Mouse (Mus musculus): ENCODE measurements around the gene Sirt4. TPM values are rescaled to one million over a fixed set of nuclear protein-coding genes. Genes with fewer than 3 reads are reported as not detected.

The Sirt4 gene
- total and polyA plus RNA-seq, 3 experiments: 15.3 to 25.1 (median 18.8) TPM

DNA sequence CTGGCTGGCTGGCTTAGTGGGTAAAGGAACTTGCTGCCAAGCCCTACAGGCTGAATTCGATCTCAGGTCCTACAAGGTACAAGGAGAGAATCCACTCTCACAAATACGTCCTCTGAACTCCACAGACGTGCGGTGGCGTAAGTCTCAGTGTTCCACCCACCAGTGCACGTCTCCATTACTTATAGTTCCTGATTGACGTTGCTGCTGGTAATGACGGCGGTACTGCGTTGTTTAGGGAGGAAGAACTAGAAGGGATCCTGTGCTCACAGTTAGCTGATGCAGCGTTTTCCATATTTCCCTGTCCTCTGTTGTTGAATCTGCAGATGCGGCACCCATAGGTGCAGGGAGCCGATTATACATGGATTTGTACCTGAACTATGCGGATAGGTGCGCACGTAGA, 29.2 kb upstream of the Sirt4 start:
- TF ChIP-seq POLR2A (IDR thresholded peaks at IDR 0.05; ENCODE audit: insufficient read depth, low read depth, low read length) (no peak), EP300 (IDR thresholded peaks at IDR 0.05; ENCODE audit: insufficient read depth, low read depth, low read length) (no peak), CTCF (IDR thresholded peaks at IDR 0.05) (no peak)
- no peak overlapping the region for H3K4me3 ChIP-seq
- H3K79me2 ChIP-seq (replicated peaks; ENCODE audit: control insufficient read depth, insufficient read depth, low read length): peaks cover 11% of the 10 kb centered on the region
- H3K9ac ChIP-seq (ENCODE audit: low read depth, low read length): no peak overlapping the region
- 85% methylated on average over 16 of the region's 16 CpGs for WGBS
- H3K36me3 ChIP-seq (ENCODE audit: control insufficient read depth, insufficient read depth, low read length): no peaks in the 10 kb centered on the region; the same call in 1 of the 2 replicates
- H3K4me1 ChIP-seq (ENCODE audit: control insufficient read depth, insufficient read depth, low read length): peaks cover 33% of the 10 kb centered on the region
- no peaks in the 10 kb centered on the region for H3K27me3 ChIP-seq (ENCODE audit: control insufficient read depth, insufficient read depth, low read length)
- intact Hi-C loops (cut with DNase I): loop anchor here (2.0 kb wide), 1 partner anchor 17 kb away; no protein-coding TSS in a partner anchor
- H3K27ac ChIP-seq: peak overlapping the region; percentile 93; the same call in 1 of the 2 replicates
- DNase-seq: peak in 1 of 2 experiments; percentile 52

DNA sequence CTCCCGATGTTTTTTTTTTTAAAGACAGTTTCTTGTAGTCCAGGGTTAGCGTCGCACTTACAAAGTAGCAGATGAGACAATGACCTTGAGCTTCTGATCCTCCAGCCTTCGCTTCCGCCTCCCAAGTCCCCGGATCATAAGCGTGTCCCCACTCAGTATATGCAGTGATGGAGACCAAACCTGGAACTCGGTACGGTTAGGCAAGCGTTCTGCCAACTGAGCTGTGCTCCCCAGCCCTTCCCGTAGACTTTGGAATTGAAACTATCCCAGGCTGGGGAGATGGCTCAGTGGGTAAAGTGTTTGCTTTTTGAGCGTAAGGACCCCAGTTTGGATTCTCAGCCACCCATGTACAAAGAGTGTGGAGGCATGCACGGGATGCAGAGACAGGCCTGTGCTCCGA, 28.7 kb upstream of the Sirt4 start:
- Histone ChIP-seq H3K4me3 (no peak overlapping the region), H3K36me3 (ENCODE audit: control insufficient read depth, insufficient read depth, low read length) (no peaks in the 10 kb centered on the region; the same call in 1 of the 2 replicates), H3K4me1 (ENCODE audit: control insufficient read depth, insufficient read depth, low read length) (peaks cover 33% of the 10 kb centered on the region), H3K79me2 (replicated peaks; ENCODE audit: control insufficient read depth, insufficient read depth, low read length) (peaks cover 13% of the 10 kb centered on the region), H3K27ac (peak overlapping the region; percentile 12; the same call in 1 of the 2 replicates), H3K9ac (ENCODE audit: low read depth, low read length) (no peak overlapping the region), H3K27me3 (ENCODE audit: control insufficient read depth, insufficient read depth, low read length) (no peaks in the 10 kb centered on the region)
- DNase-seq: no peak
- intact Hi-C loops (cut with DNase I): no loop called here
- TF ChIP-seq EP300 (IDR thresholded peaks at IDR 0.05; ENCODE audit: insufficient read depth, low read depth, low read length) (no peak), CTCF (IDR thresholded peaks at IDR 0.05) (no peak)
- 80% methylated on average over 14 of the region's 14 CpGs for WGBS

DNA sequence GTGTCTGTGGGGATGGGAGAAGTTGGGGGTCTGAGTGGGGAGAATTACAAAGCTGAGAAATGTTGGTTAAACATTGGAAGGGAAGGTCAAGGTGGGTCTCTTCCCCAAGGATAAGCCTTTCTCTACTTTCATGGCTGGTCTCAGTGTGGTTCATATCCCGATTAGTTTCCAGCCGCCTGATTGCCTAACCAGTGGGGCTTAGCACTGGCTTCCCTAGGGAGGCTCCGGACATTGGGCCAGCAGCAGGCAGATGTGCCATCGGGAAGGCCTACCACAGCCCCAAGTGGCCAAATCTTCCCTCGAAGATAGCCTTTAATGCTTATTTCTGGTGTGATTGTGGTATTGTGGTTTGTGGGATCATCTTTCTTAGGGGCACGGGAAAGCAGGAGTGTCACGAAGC, 27.9 kb upstream of the Sirt4 start:
- Histone ChIP-seq H3K9ac (ENCODE audit: low read depth, low read length) (no peak overlapping the region), H3K79me2 (replicated peaks; ENCODE audit: control insufficient read depth, insufficient read depth, low read length) (peaks cover 17% of the 10 kb centered on the region), H3K27ac (peak overlapping the region; percentile 38; the same call in 1 of the 2 replicates), H3K27me3 (ENCODE audit: control insufficient read depth, insufficient read depth, low read length) (no peaks in the 10 kb centered on the region), H3K4me1 (ENCODE audit: control insufficient read depth, insufficient read depth, low read length) (peaks cover 32% of the 10 kb centered on the region), H3K4me3 (no peak overlapping the region), H3K36me3 (ENCODE audit: control insufficient read depth, insufficient read depth, low read length) (no peaks in the 10 kb centered on the region; the same call in 1 of the 2 replicates)
- intact Hi-C loops (cut with DNase I): no loop called here
- WGBS: 74% methylated on average over 7 of the region's 7 CpGs
- DNase-seq: no peak
- TF ChIP-seq POLR2A (IDR thresholded peaks at IDR 0.05; ENCODE audit: insufficient read depth, low read depth, low read length): no peak
- TF ChIP-seq EP300 (IDR thresholded peaks at IDR 0.05; ENCODE audit: insufficient read depth, low read depth, low read length): no peak
- no peak for TF ChIP-seq CTCF (IDR thresholded peaks at IDR 0.05)

DNA sequence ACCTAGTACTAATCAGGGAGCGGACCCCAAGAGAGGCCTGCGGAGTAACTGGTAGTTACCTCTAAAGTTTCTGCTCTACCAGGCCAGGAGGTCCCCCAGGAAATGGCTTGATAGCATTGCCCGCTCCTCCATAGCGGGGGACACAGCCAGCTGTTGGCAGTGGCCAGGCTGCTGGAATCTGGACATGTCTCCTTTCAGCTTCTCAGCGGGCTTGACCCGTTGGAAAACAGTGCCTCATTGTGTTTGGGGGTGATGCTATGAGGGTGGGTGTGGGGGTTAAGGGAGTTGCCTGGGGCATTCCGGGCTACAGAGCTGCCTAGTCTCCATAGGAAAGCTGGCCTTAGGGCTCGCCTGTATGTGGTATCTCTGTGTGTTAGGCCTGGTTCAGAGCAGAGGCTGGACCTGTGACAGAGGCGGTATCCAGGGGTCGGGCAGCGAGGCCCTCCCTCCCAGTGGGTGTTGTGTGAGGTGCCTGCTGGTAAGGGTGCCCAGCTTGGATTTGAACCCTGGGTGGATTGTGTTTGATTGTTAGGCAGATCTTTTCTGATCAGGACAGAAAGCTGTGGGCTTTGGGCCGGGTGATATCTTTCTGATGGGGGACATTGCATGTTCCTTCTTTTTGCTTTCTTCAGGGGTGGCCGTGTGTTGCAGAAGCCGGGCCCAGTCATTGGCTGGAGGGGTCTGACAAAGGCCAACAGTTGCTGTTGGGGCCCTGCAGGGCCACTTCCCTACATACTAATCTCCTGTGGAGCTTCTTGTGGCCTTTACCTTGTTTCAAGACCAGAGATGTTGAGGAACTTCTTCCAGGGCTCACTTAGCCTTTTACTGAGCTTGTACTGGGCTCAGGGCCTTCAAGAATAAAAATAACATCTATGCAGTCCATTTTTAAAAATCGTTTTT, 25.5 kb upstream of the Sirt4 start:
- no peak for TF ChIP-seq EP300 (IDR thresholded peaks at IDR 0.05; ENCODE audit: insufficient read depth, low read depth, low read length)
- TF ChIP-seq POLR2A (IDR thresholded peaks at IDR 0.05; ENCODE audit: insufficient read depth, low read depth, low read length): no peak
- TF ChIP-seq CTCF (IDR thresholded peaks at IDR 0.05): no peak
- Histone ChIP-seq H3K4me1 (ENCODE audit: control insufficient read depth, insufficient read depth, low read length) (peaks cover 28% of the 10 kb centered on the region), H3K27ac (peak overlapping the region; percentile 98), H3K4me3 (peak overlapping the region; percentile 96), H3K27me3 (ENCODE audit: control insufficient read depth, insufficient read depth, low read length) (no peaks in the 10 kb centered on the region), H3K9ac (ENCODE audit: low read depth, low read length) (peak overlapping the region; percentile 47), H3K79me2 (replicated peaks; ENCODE audit: control insufficient read depth, insufficient read depth, low read length) (peaks cover 22% of the 10 kb centered on the region), H3K36me3 (ENCODE audit: control insufficient read depth, insufficient read depth, low read length) (no peaks in the 10 kb centered on the region; the same call in 1 of the 2 replicates)
- intact Hi-C loops (cut with DNase I): loop anchor here (2.0 kb wide), 1 partner anchor 13 kb away; no protein-coding TSS in a partner anchor
- 42% methylated on average over 15 of the region's 15 CpGs for WGBS
- peak; percentile 50 to 67 for DNase-seq

DNA sequence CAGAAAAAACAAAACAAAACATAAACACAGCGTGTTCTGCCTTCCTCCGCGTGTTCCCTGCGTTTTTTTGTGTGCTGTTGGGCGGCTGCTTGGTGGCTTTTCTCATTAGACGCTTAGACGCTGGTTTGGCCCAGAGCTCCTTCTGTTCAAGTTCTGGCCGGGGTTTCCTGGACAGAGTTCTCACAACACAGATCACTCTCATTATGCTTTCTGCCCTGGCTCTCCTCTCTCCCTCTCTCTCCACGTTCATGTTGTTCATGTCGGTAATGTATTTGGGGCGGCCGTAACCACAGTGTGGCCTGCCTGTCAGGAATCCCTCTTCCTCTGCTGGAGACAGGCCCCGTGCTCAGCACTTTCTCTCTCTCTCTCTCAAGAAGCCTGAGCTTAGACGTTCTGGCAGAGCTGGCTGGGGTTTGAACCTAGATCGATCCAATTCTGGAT, 24.8 kb upstream of the Sirt4 start:
- intact Hi-C loops (cut with DNase I): loop anchor here (2.0 kb wide), 1 partner anchor 13 kb away; no protein-coding TSS in a partner anchor

DNA sequence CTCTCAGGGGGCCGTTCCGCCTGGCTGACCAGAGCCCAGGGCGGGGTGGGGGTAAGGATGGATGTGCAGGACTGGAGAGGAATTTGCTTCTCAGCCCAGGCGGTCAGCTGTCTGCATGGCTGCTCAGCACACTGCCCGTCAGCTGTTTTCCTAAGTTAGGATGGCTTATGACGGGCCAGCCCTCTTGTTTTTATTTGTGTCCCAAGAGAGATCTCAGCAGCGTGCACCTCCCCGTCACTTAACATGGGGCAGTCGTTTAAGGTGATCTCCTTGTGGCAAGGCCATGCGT, 24.3 kb upstream of the Sirt4 start:
- peak; percentile 68 to 70 for DNase-seq
- 14% methylated on average over 10 of the region's 10 CpGs for WGBS
- H3K36me3 ChIP-seq (ENCODE audit: control insufficient read depth, insufficient read depth, low read length): no peaks in the 10 kb centered on the region
- intact Hi-C loops (cut with DNase I): loop anchor here (2.0 kb wide), 1 partner anchor 14 kb away; no protein-coding TSS in a partner anchor
- peak overlapping the region; percentile 98 for H3K27ac ChIP-seq
- peak overlapping the region; percentile 99 for H3K9ac ChIP-seq (ENCODE audit: low read depth, low read length)
- TF ChIP-seq EP300 (IDR thresholded peaks at IDR 0.05; ENCODE audit: insufficient read depth, low read depth, low read length): no peak
- peak; percentile 50; the same call in 1 of the 2 replicates for TF ChIP-seq POLR2A (IDR thresholded peaks at IDR 0.05; ENCODE audit: insufficient read depth, low read depth, low read length)
- H3K27me3 ChIP-seq (ENCODE audit: control insufficient read depth, insufficient read depth, low read length): no peaks in the 10 kb centered on the region
- peak overlapping the region; percentile 96 for H3K4me3 ChIP-seq
- peaks cover 19% of the 10 kb centered on the region for H3K79me2 ChIP-seq (replicated peaks; ENCODE audit: control insufficient read depth, insufficient read depth, low read length)
- H3K4me1 ChIP-seq (ENCODE audit: control insufficient read depth, insufficient read depth, low read length): peaks cover 18% of the 10 kb centered on the region

More for the DNA sequence above, 24.8 kb upstream of the Sirt4 start:
- peaks cover 22% of the 10 kb centered on the region for H3K79me2 ChIP-seq (replicated peaks; ENCODE audit: control insufficient read depth, insufficient read depth, low read length)
- H3K4me3 ChIP-seq: peak overlapping the region; percentile 96
- no peaks in the 10 kb centered on the region for H3K36me3 ChIP-seq (ENCODE audit: control insufficient read depth, insufficient read depth, low read length)
- H3K27me3 ChIP-seq (ENCODE audit: control insufficient read depth, insufficient read depth, low read length): no peaks in the 10 kb centered on the region
- DNase-seq: peak in 1 of 2 experiments; percentile 64
- H3K27ac ChIP-seq: peak overlapping the region; percentile 98
- 26% methylated on average over 15 of the region's 15 CpGs for WGBS
- H3K9ac ChIP-seq (ENCODE audit: low read depth, low read length): peak overlapping the region; percentile 47
- no peak for TF ChIP-seq CTCF (IDR thresholded peaks at IDR 0.05)
- no peak for TF ChIP-seq EP300 (IDR thresholded peaks at IDR 0.05; ENCODE audit: insufficient read depth, low read depth, low read length)
- no peak for TF ChIP-seq POLR2A (IDR thresholded peaks at IDR 0.05; ENCODE audit: insufficient read depth, low read depth, low read length)
- H3K4me1 ChIP-seq (ENCODE audit: control insufficient read depth, insufficient read depth, low read length): peaks cover 23% of the 10 kb centered on the region
